Mouse (Mus musculus): ENCODE results near the gene Card6. TPM values are rescaled to one million over a fixed set of nuclear protein-coding genes. Genes with fewer than 3 reads are reported as not detected.

Card6 gene
- polyA plus RNA-seq, 1 experiment from 2014 or later, result 1.7 TPM

GRCm38 (mm10) chr15:5144021-5144778, 35.9 kb upstream of the Card6 start:
- ATAC-seq (ENCODE audit: low FRiP score, low TSS enrichment), result peak; percentile 93
- Histone ChIP-seq H3K9me3 (ENCODE audit: control insufficient read depth, low read length) (no peaks in the 10 kb centered on the region), H3K4me3 (ENCODE audit: low read length) (peak overlapping the region; percentile 91), H3K4me1 (ENCODE audit: control insufficient read depth, insufficient read depth, low read length) (peaks cover 22% of the 10 kb centered on the region), H3K4me2 (replicated peaks; ENCODE audit: low read depth, low read length) (peak overlapping the region; percentile 75), H3K27ac (ENCODE audit: low read depth, low read length) (peak overlapping the region; percentile 87), H3K27me3 (ENCODE audit: control insufficient read depth, insufficient read depth, low read length) (no peaks in the 10 kb centered on the region), H3K9ac (ENCODE audit: low read depth, low read length) (peak overlapping the region; percentile 88), H3K36me3 (ENCODE audit: control insufficient read depth, insufficient read depth, low read length) (no peaks in the 10 kb centered on the region)
- WGBS, result 3% methylated on average over 51 of the region's 61 CpGs

GRCm38 (mm10) chr15:5143361-5144020, 35.2 kb upstream of the Card6 start, which contains the start of gene Prkaa1:
Gene Prkaa1, plus strand, starts transcription at chr15:5143861.
- ATAC-seq (ENCODE audit: low FRiP score, low TSS enrichment), result peak; percentile 92
- Histone ChIP-seq H3K27ac (ENCODE audit: low read depth, low read length) (peak within 1 kb of the TSS; percentile 87), H3K4me1 (ENCODE audit: control insufficient read depth, insufficient read depth, low read length) (peaks cover 15% of the 10 kb centered on the region), H3K9ac (ENCODE audit: low read depth, low read length) (peak within 1 kb of the TSS; percentile 88), H3K36me3 (ENCODE audit: control insufficient read depth, insufficient read depth, low read length) (no peaks in the 10 kb centered on the region), H3K27me3 (ENCODE audit: control insufficient read depth, insufficient read depth, low read length) (no peaks in the 10 kb centered on the region), H3K4me2 (replicated peaks; ENCODE audit: low read depth, low read length) (peak within 1 kb of the TSS; percentile 75), H3K9me3 (ENCODE audit: control insufficient read depth, low read length) (no peaks in the 10 kb centered on the region), H3K4me3 (ENCODE audit: low read length) (peak within 1 kb of the TSS; percentile 91)
- WGBS, result under 1% methylated on average over 59 of the region's 80 CpGs

- Histone ChIP-seq H3K9me3 (ENCODE audit: control insufficient read depth, low read length) (no peaks in the 10 kb centered on the region), H3K27ac (ENCODE audit: low read depth, low read length) (no peak overlapping the region), H3K4me1 (ENCODE audit: control insufficient read depth, insufficient read depth, low read length) (peaks cover 13% of the 10 kb centered on the region), H3K4me2 (replicated peaks; ENCODE audit: low read depth, low read length) (peak overlapping the region; percentile 75), H3K9ac (ENCODE audit: low read depth, low read length) (no peak overlapping the region), H3K36me3 (ENCODE audit: control insufficient read depth, insufficient read depth, low read length) (no peaks in the 10 kb centered on the region), H3K4me3 (ENCODE audit: low read length) (no peak overlapping the region), H3K27me3 (ENCODE audit: control insufficient read depth, insufficient read depth, low read length) (no peaks in the 10 kb centered on the region)
- WGBS, result 77% methylated on average over 5 of the region's 5 CpGs
- ATAC-seq (ENCODE audit: low FRiP score, low TSS enrichment), result no peak
Observed at GRCm38 (mm10) chr15:5142714-5143113, 34.4 kb upstream of the Card6 start.

- no peak overlapping the region for H3K27ac ChIP-seq (ENCODE audit: low read depth, low read length)
- H3K9ac ChIP-seq (ENCODE audit: low read depth, low read length), result no peak overlapping the region
- H3K9me3 ChIP-seq (ENCODE audit: control insufficient read depth, low read length), result no peaks in the 10 kb centered on the region
- ATAC-seq (ENCODE audit: low FRiP score, low TSS enrichment), result no peak
- H3K4me3 ChIP-seq (ENCODE audit: low read length), result no peak overlapping the region
- peaks cover 13% of the 10 kb centered on the region for H3K4me1 ChIP-seq (ENCODE audit: control insufficient read depth, insufficient read depth, low read length)
- no peak overlapping the region for H3K4me2 ChIP-seq (replicated peaks; ENCODE audit: low read depth, low read length)
- H3K27me3 ChIP-seq (ENCODE audit: control insufficient read depth, insufficient read depth, low read length), result no peaks in the 10 kb centered on the region
- H3K36me3 ChIP-seq (ENCODE audit: control insufficient read depth, insufficient read depth, low read length), result no peaks in the 10 kb centered on the region
- WGBS, result 62% methylated on average over 5 of the region's 5 CpGs
Observed at GRCm38 (mm10) chr15:5142047-5142446, 33.7 kb upstream of the Card6 start.

- Histone ChIP-seq H3K27ac (ENCODE audit: low read depth, low read length) (no peak overlapping the region), H3K27me3 (ENCODE audit: control insufficient read depth, insufficient read depth, low read length) (no peaks in the 10 kb centered on the region), H3K9me3 (ENCODE audit: control insufficient read depth, low read length) (no peaks in the 10 kb centered on the region), H3K9ac (ENCODE audit: low read depth, low read length) (no peak overlapping the region), H3K4me3 (ENCODE audit: low read length) (no peak overlapping the region), H3K4me2 (replicated peaks; ENCODE audit: low read depth, low read length) (no peak overlapping the region), H3K4me1 (ENCODE audit: control insufficient read depth, insufficient read depth, low read length) (peaks cover 10% of the 10 kb centered on the region), H3K36me3 (ENCODE audit: control insufficient read depth, insufficient read depth, low read length) (no peaks in the 10 kb centered on the region)
- ATAC-seq (ENCODE audit: low FRiP score, low TSS enrichment), result no peak
Observed at GRCm38 (mm10) chr15:5140357-5140756, 32.0 kb upstream of the Card6 start.

- 87% methylated on average over 7 of the region's 7 CpGs for WGBS
- H3K4me2 ChIP-seq (replicated peaks; ENCODE audit: low read depth, low read length), result no peak overlapping the region
Observed at GRCm38 (mm10) chr15:5139863-5140262, 31.5 kb upstream of the Card6 start.

GRCm38 (mm10) chr15:5139366-5139765, 31.0 kb upstream of the Card6 start:
- WGBS, result 88% methylated on average over 2 of the region's 2 CpGs
- H3K9me3 ChIP-seq (ENCODE audit: control insufficient read depth, low read length), result no peaks in the 10 kb centered on the region
- no peak overlapping the region for H3K9ac ChIP-seq (ENCODE audit: low read depth, low read length)
- ATAC-seq (ENCODE audit: low FRiP score, low TSS enrichment), result no peak
- H3K27me3 ChIP-seq (ENCODE audit: control insufficient read depth, insufficient read depth, low read length), result no peaks in the 10 kb centered on the region
- no peak overlapping the region for H3K4me2 ChIP-seq (replicated peaks; ENCODE audit: low read depth, low read length)
- H3K36me3 ChIP-seq (ENCODE audit: control insufficient read depth, insufficient read depth, low read length), result no peaks in the 10 kb centered on the region
- H3K27ac ChIP-seq (ENCODE audit: low read depth, low read length), result no peak overlapping the region
- H3K4me3 ChIP-seq (ENCODE audit: low read length), result no peak overlapping the region
- H3K4me1 ChIP-seq (ENCODE audit: control insufficient read depth, insufficient read depth, low read length), result no peaks in the 10 kb centered on the region

More at GRCm38 (mm10) chr15:5139863-5140262, 31.5 kb upstream of the Card6 start:
- no peak for ATAC-seq (ENCODE audit: low FRiP score, low TSS enrichment)
- Histone ChIP-seq H3K4me3 (ENCODE audit: low read length) (no peak overlapping the region), H3K4me1 (ENCODE audit: control insufficient read depth, insufficient read depth, low read length) (peaks cover 5% of the 10 kb centered on the region), H3K9me3 (ENCODE audit: control insufficient read depth, low read length) (no peaks in the 10 kb centered on the region), H3K27ac (ENCODE audit: low read depth, low read length) (no peak overlapping the region), H3K27me3 (ENCODE audit: control insufficient read depth, insufficient read depth, low read length) (no peaks in the 10 kb centered on the region), H3K36me3 (ENCODE audit: control insufficient read depth, insufficient read depth, low read length) (no peaks in the 10 kb centered on the region), H3K9ac (ENCODE audit: low read depth, low read length) (no peak overlapping the region)

- Histone ChIP-seq H3K4me1 (ENCODE audit: control insufficient read depth, insufficient read depth, low read length) (no peaks in the 10 kb centered on the region), H3K9ac (ENCODE audit: low read depth, low read length) (no peak overlapping the region), H3K36me3 (ENCODE audit: control insufficient read depth, insufficient read depth, low read length) (no peaks in the 10 kb centered on the region), H3K4me3 (ENCODE audit: low read length) (no peak overlapping the region), H3K27ac (ENCODE audit: low read depth, low read length) (no peak overlapping the region), H3K27me3 (ENCODE audit: control insufficient read depth, insufficient read depth, low read length) (no peaks in the 10 kb centered on the region), H3K9me3 (ENCODE audit: control insufficient read depth, low read length) (no peaks in the 10 kb centered on the region), H3K4me2 (replicated peaks; ENCODE audit: low read depth, low read length) (no peak overlapping the region)
- 80% methylated on average over 9 of the region's 9 CpGs for WGBS
- ATAC-seq (ENCODE audit: low FRiP score, low TSS enrichment), result no peak; the same call in 1 of the 2 replicates
Observed at GRCm38 (mm10) chr15:5138021-5138856, 29.9 kb upstream of the Card6 start.
